Mouse (Mus musculus) liver, adult 2 months (tissue): ENCODE data around the gene Tmprss11b.

Source experiments
- CTCF ChIP-seq: fragments of 200-500 bp; IDR thresholded peaks from 2 replicates; pipeline ENCODE4 v1.5.1; 2011; ENCODE audit warnings: low read depth, low read length, control low read depth
- POLR2A ChIP-seq: fragments of 200-500 bp; IDR thresholded peaks from 2 replicates; pipeline ENCODE4 v1.6.1; 2011; ENCODE audit warnings: low read length, control low read depth; ENCODE audit not compliant: insufficient read depth; ENCODE audit errors: extremely low read depth

DNA sequence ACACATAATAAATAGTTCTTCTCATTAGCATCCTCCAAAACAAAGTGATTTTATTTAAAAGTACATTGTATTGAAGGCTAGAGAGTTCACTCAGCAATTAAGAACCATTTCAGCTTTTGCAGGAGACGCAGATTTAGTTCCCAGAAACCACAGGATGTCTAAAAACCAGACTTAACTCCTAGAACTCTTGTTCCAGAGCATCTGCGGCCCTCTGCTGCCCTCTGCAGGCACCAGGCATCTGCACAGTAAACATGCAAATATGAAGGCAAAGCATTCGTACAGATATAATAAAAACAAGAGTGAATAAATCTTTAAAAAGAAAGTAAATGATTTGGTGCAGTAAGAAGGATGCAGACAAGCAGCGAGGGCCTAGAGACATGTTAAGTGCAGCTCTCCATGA lies 8.5 kb upstream of the Tmprss11b start:
- TF ChIP-seq CTCF: peak; percentile 86
- TF ChIP-seq POLR2A: no peak
